Mouse (Mus musculus) small intestine, adult 2 months (tissue): ENCODE results near the gene Smim13.

Experiments
- CTCF ChIP-seq: fragments of 200-500 bp; IDR thresholded peaks from 2 replicates; pipeline ENCODE4 v1.5.1; 2012; ENCODE audit warnings: low read depth, mild to moderate bottlenecking, control low read depth, inconsistent platforms, low read length, moderate library complexity, mixed read lengths; ENCODE audit not compliant: insufficient replicate concordance, insufficient read length; ENCODE audit errors: extremely low read depth
- POLR2A ChIP-seq: fragments of 200-500 bp; IDR thresholded peaks from 2 replicates; pipeline ENCODE4 v1.6.1; 2012; ENCODE audit warnings: low read depth, mild to moderate bottlenecking, control low read depth, inconsistent platforms, low read length, moderate library complexity

DNA sequence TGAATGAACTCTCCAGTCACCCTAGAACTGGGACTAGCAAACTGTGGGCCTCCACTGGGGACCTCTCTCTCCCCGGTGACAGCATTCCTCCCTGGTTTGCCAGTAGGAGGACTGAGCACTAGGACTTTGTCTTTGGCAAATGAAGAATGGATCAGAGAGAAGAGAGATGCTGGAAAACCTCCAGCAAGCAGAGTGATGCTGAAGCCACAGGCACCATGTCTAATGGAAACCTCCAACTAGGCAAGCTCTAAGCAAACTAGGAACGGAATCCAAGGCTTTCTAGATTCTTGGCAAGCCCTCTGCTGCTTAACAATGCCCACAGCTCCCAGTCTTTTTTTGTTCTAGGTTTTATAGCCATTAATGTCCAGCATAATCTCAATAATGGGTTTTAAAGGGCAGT lies 48.8 kb upstream of the Smim13 start:
- TF ChIP-seq POLR2A = no peak
- no peak for TF ChIP-seq CTCF
